Mouse (Mus musculus) thymus, postnatal 36 days (tissue): Measurements from ENCODE around the gene Rnf11.

Experiments used
- DNase-seq, 2 experiments: peaks; one replicate each; pipeline ENCODE4 v3.0.0; 2022; ENCODE audit warnings: mixed read lengths in 2 of 2

Rnf11 gene

GRCm38 (mm10) chr4:109442649-109443048 lies 41.9 kb downstream of the Rnf11 start:
- DNase-seq: no peak

GRCm38 (mm10) chr4:109442126-109442525 lies 42.4 kb downstream of the Rnf11 start:
- no peak for DNase-seq

- no peak for DNase-seq
Observed at GRCm38 (mm10) chr4:109441000-109441399, 43.5 kb downstream of the Rnf11 start.

- no peak for DNase-seq
Observed at GRCm38 (mm10) chr4:109440381-109440780, 44.1 kb downstream of the Rnf11 start.

- DNase-seq: no peak
Observed at GRCm38 (mm10) chr4:109439825-109440248, 44.7 kb downstream of the Rnf11 start.

GRCm38 (mm10) chr4:109439101-109439500 lies 45.4 kb downstream of the Rnf11 start:
- DNase-seq: no peak

- peak; percentile 50 to 54 for DNase-seq
Observed at GRCm38 (mm10) chr4:109437913-109438878, 46.3 kb downstream of the Rnf11 start.

- no peak for DNase-seq
Observed at GRCm38 (mm10) chr4:109434256-109434655, 50.3 kb downstream of the Rnf11 start.

GRCm38 (mm10) chr4:109433641-109434040 lies 50.9 kb downstream of the Rnf11 start:
- DNase-seq: no peak

GRCm38 (mm10) chr4:109432668-109433375 lies 51.7 kb downstream of the Rnf11 start:
- DNase-seq: no peak

- peak; percentile 53 to 58 for DNase-seq
Observed at GRCm38 (mm10) chr4:109430854-109431253, 53.7 kb downstream of the Rnf11 start.

- DNase-seq: no peak
Observed at GRCm38 (mm10) chr4:109430250-109430649, 54.3 kb downstream of the Rnf11 start.

- no peak for DNase-seq
Observed at GRCm38 (mm10) chr4:109427058-109427457, 57.5 kb downstream of the Rnf11 start.

- no peak for DNase-seq
Observed at GRCm38 (mm10) chr4:109423438-109423837, 61.1 kb downstream of the Rnf11 start.

GRCm38 (mm10) chr4:109422436-109422835 lies 62.1 kb downstream of the Rnf11 start:
- no peak for DNase-seq

- DNase-seq: no peak
Observed at GRCm38 (mm10) chr4:109421608-109422007, 62.9 kb downstream of the Rnf11 start.

- peak in 1 of 2 experiments; percentile 23 for DNase-seq
Observed at GRCm38 (mm10) chr4:109420138-109420795, 64.3 kb downstream of the Rnf11 start.

GRCm38 (mm10) chr4:109419563-109419962 lies 65.0 kb downstream of the Rnf11 start:
- DNase-seq: no peak

- DNase-seq: no peak
Observed at GRCm38 (mm10) chr4:109419017-109419416, 65.5 kb downstream of the Rnf11 start.

GRCm38 (mm10) chr4:109417998-109418397 lies 66.5 kb downstream of the Rnf11 start:
- no peak for DNase-seq

- no peak for DNase-seq
Observed at GRCm38 (mm10) chr4:109412233-109412632, 72.3 kb downstream of the Rnf11 start.

- no peak for DNase-seq
Observed at GRCm38 (mm10) chr4:109411377-109411967, 73.1 kb downstream of the Rnf11 start.
